Mouse (Mus musculus): ENCODE measurements at regions not wholly inside any gene's neighbourhood (a gene's known extent, or its start where the extent isn't known, plus 50 kb on each side); places are given as distances from the start of the nearest gene placed in this dataset.
A peak's percentile ranks its signal among the peaks of the same experiment; 100 is the strongest.

DNA sequence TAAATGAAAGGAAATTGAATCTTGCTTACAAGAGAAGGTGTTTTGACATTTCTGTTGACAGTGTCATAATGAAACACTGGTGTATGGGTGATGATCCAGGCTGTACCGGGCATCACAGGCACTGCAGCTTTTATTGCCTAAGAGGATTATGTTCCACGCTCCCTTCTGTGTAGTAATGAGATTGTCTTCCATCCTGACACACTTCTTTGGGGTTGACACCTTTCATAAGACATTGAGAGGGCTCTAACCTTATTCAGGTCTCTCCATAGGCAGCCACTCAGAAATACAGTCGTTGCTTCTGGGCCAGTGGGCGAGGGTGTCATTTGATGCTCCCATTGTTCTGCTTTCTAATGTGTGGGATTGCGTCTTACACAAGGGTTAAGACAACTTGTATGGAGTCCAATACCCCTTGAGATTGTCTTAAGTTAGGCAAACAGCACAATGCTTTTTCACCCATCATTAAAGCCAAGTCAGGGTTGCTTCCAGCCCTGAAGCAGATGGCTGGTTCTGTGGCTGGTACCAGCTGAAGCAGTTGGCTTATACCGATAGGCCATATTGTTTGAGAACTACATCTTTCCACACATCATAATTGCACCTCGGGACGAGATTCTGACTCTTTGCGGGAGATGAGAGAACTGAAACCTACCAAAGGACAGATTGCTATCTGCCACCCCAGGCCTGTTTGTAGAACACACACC lies 81.9 kb upstream of the Frmd4b start:
- 80% methylated on average over 9 of the region's 9 CpGs for WGBS

DNA sequence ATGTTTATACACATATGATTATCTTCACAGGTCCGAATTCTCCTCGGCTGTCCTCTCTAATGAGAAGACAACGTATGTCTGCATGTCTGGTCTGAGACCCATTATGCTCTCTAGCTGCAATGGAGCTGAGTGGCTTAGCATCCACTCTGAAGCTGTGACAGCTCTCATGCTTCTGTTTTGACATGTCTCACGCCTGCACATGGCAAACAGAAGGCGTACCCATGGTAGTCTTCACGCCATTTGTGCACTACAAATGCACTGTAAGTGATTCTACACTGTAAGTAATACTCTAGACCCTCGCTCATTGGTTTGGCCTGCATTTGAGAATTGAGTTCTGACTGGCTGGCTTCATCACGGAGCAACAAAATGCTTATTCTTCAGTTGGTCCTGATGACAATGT lies 75.9 kb upstream of the Frmd4b start:
- no peaks in the 10 kb centered on the region for H3K36me3 ChIP-seq (ENCODE audit: control insufficient read depth, insufficient read depth, low read length)
- H3K4me3 ChIP-seq (replicated peaks; ENCODE audit: low read length) = no peak overlapping the region
- no peak overlapping the region for H3K9ac ChIP-seq (ENCODE audit: low read length)
- WGBS = 78% methylated on average over 8 of the region's 8 CpGs
- H3K27ac ChIP-seq (ENCODE audit: low read length) = no peak overlapping the region
- H3K27me3 ChIP-seq (ENCODE audit: control insufficient read depth, insufficient read depth, low read length) = no peaks in the 10 kb centered on the region
- no peak for ATAC-seq (ENCODE audit: insufficient read depth, low FRiP score)
- no peaks in the 10 kb centered on the region for H3K4me1 ChIP-seq (ENCODE audit: control insufficient read depth, insufficient read depth, low read length)
- H3K4me2 ChIP-seq (ENCODE audit: low read depth, low read length) = no peak overlapping the region
- H3K9me3 ChIP-seq (replicated peaks; ENCODE audit: control insufficient read depth, low read length) = no peaks in the 10 kb centered on the region

More for the DNA sequence above, 81.9 kb upstream of the Frmd4b start:
- Histone ChIP-seq H3K27ac (ENCODE audit: low read length) (no peak overlapping the region), H3K9ac (ENCODE audit: low read length) (no peak overlapping the region), H3K4me2 (ENCODE audit: low read depth, low read length) (no peak overlapping the region), H3K27me3 (ENCODE audit: control insufficient read depth, insufficient read depth, low read length) (no peaks in the 10 kb centered on the region), H3K9me3 (replicated peaks; ENCODE audit: control insufficient read depth, low read length) (no peaks in the 10 kb centered on the region), H3K36me3 (ENCODE audit: control insufficient read depth, insufficient read depth, low read length) (no peaks in the 10 kb centered on the region), H3K4me3 (replicated peaks; ENCODE audit: low read length) (no peak overlapping the region), H3K4me1 (ENCODE audit: control insufficient read depth, insufficient read depth, low read length) (no peaks in the 10 kb centered on the region)
- ATAC-seq (ENCODE audit: insufficient read depth, low FRiP score) = no peak

DNA sequence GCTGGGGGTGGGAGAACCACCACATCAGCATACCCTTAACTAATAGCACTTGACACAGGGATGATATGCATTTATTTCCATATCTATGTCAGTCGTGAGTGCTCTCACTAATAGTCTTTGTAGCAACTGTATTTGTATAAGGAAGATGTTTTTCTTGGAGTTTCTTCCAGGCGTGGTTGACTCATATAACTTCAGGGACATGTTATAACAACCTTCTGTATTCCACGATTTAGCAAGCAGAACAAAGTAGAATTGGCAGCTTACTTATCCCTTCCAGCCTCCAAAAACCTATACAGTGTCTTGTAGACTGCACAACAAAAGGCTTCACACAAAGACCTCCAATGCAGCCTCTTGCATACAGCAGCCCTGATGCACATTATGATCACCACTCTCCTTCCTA lies 73.8 kb upstream of the Frmd4b start:
- WGBS = 73% methylated on average over 3 of the region's 3 CpGs
- H3K4me1 ChIP-seq (ENCODE audit: control insufficient read depth, insufficient read depth, low read length) = no peaks in the 10 kb centered on the region

DNA sequence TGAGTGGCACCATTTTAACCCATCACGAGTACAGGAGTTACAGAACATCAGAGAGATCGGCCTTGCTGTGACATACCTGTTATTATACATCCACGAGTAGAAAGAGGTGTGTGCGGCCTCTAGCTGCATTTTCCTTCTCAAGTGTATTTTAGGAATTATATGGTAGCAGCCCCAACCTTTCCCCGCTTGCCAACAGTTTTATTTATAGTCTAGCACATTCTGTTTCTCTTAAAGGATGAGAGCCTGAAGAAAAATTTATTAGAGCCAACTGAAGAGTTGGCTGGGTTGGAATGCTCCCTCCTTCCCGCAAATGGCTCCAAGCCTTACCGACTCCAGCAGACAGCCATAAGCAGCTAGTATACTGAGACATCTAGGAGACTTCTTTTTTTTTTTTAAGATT lies 67.0 kb upstream of the Frmd4b start:
- H3K9me3 ChIP-seq (replicated peaks; ENCODE audit: control insufficient read depth, low read length) = no peaks in the 10 kb centered on the region
- H3K27me3 ChIP-seq (ENCODE audit: control insufficient read depth, insufficient read depth, low read length) = no peaks in the 10 kb centered on the region
- ATAC-seq (ENCODE audit: insufficient read depth, low FRiP score) = no peak
- WGBS = 69% methylated on average over 7 of the region's 7 CpGs
- no peak overlapping the region for H3K27ac ChIP-seq (ENCODE audit: low read length)
- no peak overlapping the region for H3K4me3 ChIP-seq (replicated peaks; ENCODE audit: low read length)
- H3K4me1 ChIP-seq (ENCODE audit: control insufficient read depth, insufficient read depth, low read length) = no peaks in the 10 kb centered on the region
- H3K9ac ChIP-seq (ENCODE audit: low read length) = no peak overlapping the region
- no peak overlapping the region for H3K4me2 ChIP-seq (ENCODE audit: low read depth, low read length)
- H3K36me3 ChIP-seq (ENCODE audit: control insufficient read depth, insufficient read depth, low read length) = no peaks in the 10 kb centered on the region

More for the DNA sequence above, 73.8 kb upstream of the Frmd4b start:
- Histone ChIP-seq H3K9me3 (replicated peaks; ENCODE audit: control insufficient read depth, low read length) (no peaks in the 10 kb centered on the region), H3K4me3 (replicated peaks; ENCODE audit: low read length) (no peak overlapping the region), H3K4me2 (ENCODE audit: low read depth, low read length) (no peak overlapping the region), H3K27ac (ENCODE audit: low read length) (no peak overlapping the region), H3K36me3 (ENCODE audit: control insufficient read depth, insufficient read depth, low read length) (no peaks in the 10 kb centered on the region), H3K9ac (ENCODE audit: low read length) (no peak overlapping the region), H3K27me3 (ENCODE audit: control insufficient read depth, insufficient read depth, low read length) (no peaks in the 10 kb centered on the region)
- no peak for ATAC-seq (ENCODE audit: insufficient read depth, low FRiP score)

DNA sequence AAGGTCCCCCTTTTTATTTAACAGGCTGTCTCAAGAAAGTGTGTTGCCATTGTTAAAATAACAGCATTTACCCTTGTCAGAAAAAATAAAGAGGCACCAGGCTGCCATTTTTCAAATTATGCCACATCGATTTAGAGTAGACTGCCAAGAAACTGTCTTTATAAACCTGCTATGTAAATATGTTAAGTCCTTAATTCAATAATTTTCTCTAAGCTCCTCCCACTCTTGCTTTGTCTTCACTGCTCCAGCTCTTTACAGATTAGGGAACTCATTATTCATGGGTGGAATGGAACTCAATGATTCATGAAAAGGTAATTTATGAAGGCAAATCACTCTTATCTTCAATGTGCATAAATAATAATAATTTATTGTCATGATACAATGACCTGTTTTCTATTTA lies 64.9 kb upstream of the Frmd4b start:
- no peak overlapping the region for H3K4me2 ChIP-seq (ENCODE audit: low read depth, low read length)
- no peaks in the 10 kb centered on the region for H3K36me3 ChIP-seq (ENCODE audit: control insufficient read depth, insufficient read depth, low read length)
- WGBS = 63% methylated on average over 1 of the region's 1 CpGs
- no peaks in the 10 kb centered on the region for H3K27me3 ChIP-seq (ENCODE audit: control insufficient read depth, insufficient read depth, low read length)
- H3K9ac ChIP-seq (ENCODE audit: low read length) = no peak overlapping the region
- no peak overlapping the region for H3K4me3 ChIP-seq (replicated peaks; ENCODE audit: low read length)
- no peak overlapping the region for H3K27ac ChIP-seq (ENCODE audit: low read length)
- no peaks in the 10 kb centered on the region for H3K4me1 ChIP-seq (ENCODE audit: control insufficient read depth, insufficient read depth, low read length)
- no peak for ATAC-seq (ENCODE audit: insufficient read depth, low FRiP score)
- no peaks in the 10 kb centered on the region for H3K9me3 ChIP-seq (replicated peaks; ENCODE audit: control insufficient read depth, low read length)

DNA sequence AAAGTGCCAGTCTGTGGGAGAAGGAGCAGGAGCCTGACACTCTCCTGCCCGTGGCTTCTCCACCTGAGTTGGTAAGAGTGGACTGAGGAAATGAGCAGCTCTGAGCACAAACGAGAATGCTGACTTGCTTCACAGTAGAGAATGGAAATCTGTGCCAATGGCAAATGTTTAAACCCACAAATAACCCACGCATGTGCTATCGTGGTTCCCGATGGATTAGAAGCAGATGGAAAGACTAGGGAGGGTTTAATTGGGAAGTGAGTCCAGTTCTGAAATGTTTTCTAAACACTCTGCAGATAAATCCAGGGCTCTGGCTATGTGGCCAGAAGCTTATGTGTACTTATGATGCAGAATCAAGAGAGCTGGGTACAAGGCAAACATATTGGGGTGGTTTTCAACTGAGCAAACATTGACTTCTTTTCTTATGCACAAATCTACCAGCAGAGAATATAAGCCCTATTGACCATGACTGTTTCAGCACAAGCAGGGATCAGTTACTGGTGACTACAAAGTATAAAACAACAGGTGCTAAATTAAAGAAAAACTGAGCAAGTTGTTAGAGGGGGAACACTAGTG lies 57.9 kb upstream of the Frmd4b start:
- peak; percentile 73; the same call in 1 of the 2 replicates for ATAC-seq (ENCODE audit: insufficient read depth, low FRiP score)
- H3K4me3 ChIP-seq (replicated peaks; ENCODE audit: low read length) = no peak overlapping the region
- 61% methylated on average over 5 of the region's 5 CpGs for WGBS
- H3K9ac ChIP-seq (ENCODE audit: low read length) = no peak overlapping the region
- no peaks in the 10 kb centered on the region for H3K4me1 ChIP-seq (ENCODE audit: control insufficient read depth, insufficient read depth, low read length)
- no peaks in the 10 kb centered on the region for H3K9me3 ChIP-seq (replicated peaks; ENCODE audit: control insufficient read depth, low read length)
- no peak overlapping the region for H3K4me2 ChIP-seq (ENCODE audit: low read depth, low read length)
- H3K27ac ChIP-seq (ENCODE audit: low read length) = no peak overlapping the region
- H3K36me3 ChIP-seq (ENCODE audit: control insufficient read depth, insufficient read depth, low read length) = no peaks in the 10 kb centered on the region
- no peaks in the 10 kb centered on the region for H3K27me3 ChIP-seq (ENCODE audit: control insufficient read depth, insufficient read depth, low read length)

DNA sequence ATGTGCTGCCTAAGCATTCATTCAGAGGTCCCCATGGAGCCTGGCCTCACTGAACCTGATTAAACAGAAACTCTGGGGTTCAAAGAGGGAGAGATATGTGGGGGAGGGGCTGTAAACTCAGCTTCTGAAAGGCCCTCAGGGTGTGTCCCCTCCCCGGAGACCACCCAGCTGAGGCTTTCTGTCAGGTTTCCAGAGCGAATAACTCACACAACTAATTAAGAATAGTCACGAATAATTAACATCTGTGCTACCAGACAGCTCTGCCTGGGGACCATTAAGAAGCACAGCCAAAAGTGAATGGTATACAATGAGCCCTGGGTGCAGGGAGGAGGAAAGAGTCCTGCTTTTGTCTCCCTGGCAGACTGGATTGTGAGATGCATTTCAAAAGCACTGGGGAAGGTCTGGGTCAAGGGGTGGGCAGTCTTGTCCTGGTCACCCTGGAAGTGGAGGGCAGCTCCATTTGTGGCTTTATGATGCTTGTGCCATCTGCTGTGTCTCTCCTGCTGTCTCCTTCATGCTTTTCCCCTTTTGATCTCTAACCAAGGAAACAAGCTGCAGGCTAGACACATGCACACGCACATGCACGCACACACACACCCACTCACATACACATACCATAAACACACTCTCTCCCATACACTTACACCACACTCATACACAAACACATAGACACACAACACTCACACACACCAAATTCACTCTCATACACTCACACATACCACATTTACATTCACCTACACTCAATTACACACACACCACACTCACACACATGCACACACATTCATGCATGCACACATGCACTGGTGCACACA lies 49.7 kb upstream of the Frmd4b start:
- 29% methylated on average over 5 of the region's 5 CpGs for WGBS
- no peak for ATAC-seq (ENCODE audit: insufficient read depth, low FRiP score)
- no peak overlapping the region for H3K27ac ChIP-seq (ENCODE audit: low read length)

More for the DNA sequence above, 49.7 kb upstream of the Frmd4b start:
- Histone ChIP-seq H3K9me3 (replicated peaks; ENCODE audit: control insufficient read depth, low read length) (no peaks in the 10 kb centered on the region), H3K4me2 (ENCODE audit: low read depth, low read length) (no peak overlapping the region), H3K9ac (ENCODE audit: low read length) (no peak overlapping the region), H3K4me3 (replicated peaks; ENCODE audit: low read length) (no peak overlapping the region), H3K27me3 (ENCODE audit: control insufficient read depth, insufficient read depth, low read length) (no peaks in the 10 kb centered on the region), H3K4me1 (ENCODE audit: control insufficient read depth, insufficient read depth, low read length) (peaks cover 4% of the 10 kb centered on the region), H3K36me3 (ENCODE audit: control insufficient read depth, insufficient read depth, low read length) (no peaks in the 10 kb centered on the region)

Data from stomach, embryonic 16.5 days (tissue).